Mouse (Mus musculus): ENCODE measurements around the gene Arhgef7.
A peak's percentile ranks its signal among the peaks of the same experiment; 100 is the strongest.

The Arhgef7 gene

GRCm38 (mm10) chr8:11717194-11717593 lies 10.3 kb upstream of the Arhgef7 start:
- no peak for DNase-seq (ENCODE audit: low spot score in 2 of 2)

DNA sequence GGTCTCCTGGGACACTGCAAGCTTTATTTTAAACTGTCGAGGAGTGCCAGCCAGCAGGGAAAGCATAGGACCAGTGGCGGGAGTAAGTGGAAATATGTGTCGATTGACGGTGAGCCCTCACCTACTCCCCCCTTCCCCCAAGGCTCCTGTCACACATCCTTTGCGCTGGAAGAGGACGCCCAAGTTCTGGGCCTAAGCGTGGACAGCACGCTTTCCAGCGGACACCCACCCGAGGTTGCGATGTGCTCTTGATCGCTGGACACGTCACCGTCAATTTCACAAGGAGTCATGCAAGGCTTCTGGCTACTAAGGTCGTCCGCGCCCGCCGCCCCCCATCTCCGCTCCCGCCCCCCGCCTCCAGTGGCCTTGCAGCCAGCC lies 259 bp upstream of the Arhgef7 start:
- DNase-seq (ENCODE audit: low spot score in 2 of 2): no peak

DNA sequence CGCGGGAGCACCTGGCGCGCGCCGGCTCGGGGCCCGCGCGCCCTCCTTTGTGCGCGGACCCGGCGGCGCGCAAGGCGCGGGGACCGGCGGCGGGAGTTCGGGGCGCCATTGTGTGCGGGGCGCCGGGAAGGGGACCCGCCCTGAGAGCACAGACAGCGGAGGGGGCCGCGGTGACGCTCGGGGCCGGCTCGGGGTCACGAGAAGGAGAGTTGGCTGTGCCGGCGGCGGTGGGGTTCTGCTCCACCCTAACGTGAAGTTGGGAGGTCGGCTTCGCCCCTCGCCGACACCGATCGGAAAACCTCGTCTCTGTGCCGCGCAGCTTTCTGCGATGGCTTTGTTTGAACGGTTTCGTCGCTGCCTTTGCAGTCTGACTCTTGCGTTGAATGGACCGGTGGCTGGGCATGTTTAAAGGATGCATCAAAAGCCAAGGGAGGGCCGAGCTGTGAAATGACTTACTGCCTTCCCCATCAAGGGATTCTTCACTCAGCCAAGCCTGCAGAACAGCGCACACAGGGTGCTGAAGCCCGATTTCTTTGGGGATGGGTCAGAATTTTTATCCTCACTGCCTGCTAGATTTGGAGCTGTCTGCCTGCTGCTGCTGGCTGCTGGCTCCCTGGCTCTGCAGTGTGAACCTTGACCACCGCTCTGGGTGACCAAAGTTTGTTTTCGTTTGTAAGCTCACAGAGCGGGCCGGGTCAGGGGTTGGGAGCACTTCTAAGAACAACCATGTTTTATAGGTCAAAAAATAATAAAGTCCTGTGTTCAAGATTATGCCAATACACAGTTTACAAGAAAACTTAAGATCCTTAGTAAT lies 1.2 kb downstream of the Arhgef7 start:
- no peak for DNase-seq (ENCODE audit: low spot score in 2 of 2)

DNA sequence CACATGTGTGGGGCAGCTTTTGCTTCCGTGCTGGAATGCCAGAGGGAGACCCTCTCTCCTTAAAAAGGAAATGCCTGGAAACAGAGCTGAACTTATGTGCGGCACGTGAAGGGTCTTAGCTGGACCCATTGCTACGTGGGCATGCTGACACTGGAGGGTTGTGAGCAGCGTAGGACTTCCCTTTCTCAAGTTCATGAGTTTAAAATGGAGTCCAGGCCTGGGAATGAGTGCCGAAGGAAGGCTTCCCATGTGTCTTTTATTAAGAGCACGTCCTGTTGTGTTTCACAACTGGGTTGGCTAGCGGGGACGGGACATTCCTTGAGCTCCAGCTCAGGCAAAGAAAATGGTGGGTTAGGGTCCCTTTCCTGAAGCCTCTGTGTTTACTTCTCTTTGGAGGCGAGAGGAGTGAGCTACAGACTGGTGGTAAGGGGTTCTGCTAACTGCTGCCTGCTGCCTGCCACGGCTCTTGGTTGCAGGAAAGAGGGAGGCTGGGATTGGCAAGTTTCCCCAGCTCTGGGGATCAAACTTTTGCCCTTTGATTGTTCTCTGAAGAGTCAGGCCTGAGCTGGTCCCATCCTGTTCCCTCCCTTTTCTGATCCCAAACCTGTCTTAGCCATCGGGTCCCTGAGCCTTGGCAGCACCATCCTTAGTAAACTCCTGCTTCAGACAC lies 2.9 kb downstream of the Arhgef7 start:
- no peak for DNase-seq (ENCODE audit: low spot score in 2 of 2)

- no peak for DNase-seq (ENCODE audit: low spot score in 2 of 2)
Measured at GRCm38 (mm10) chr8:11735672-11736235, 8.2 kb downstream of the Arhgef7 start.

DNA sequence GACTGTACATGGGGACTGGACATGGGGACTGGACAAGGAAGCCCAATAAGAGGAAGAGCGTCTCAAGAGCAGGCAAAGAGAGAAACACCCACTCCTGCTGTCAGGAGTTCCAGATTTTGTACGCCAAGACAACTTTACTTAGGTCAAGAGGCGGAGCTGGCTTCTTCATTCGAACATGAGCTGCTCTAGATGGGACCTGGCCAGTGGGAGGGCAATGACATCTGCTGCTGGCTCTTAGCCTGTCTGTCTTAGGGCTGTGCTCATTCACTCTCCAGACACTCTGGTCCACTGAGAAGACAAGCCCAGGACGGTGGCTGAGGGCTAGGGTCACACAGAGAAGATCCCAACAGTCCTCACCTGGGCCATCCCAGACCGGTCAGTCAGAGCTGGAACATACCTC lies 9.6 kb downstream of the Arhgef7 start:
- no peak for DNase-seq (ENCODE audit: low spot score in 2 of 2)

- no peak for DNase-seq (ENCODE audit: low spot score in 2 of 2)
Measured at GRCm38 (mm10) chr8:11739082-11739481, 11.6 kb downstream of the Arhgef7 start.

- DNase-seq (ENCODE audit: low spot score in 2 of 2): no peak
Measured at GRCm38 (mm10) chr8:11740857-11741256, 13.3 kb downstream of the Arhgef7 start.

DNA sequence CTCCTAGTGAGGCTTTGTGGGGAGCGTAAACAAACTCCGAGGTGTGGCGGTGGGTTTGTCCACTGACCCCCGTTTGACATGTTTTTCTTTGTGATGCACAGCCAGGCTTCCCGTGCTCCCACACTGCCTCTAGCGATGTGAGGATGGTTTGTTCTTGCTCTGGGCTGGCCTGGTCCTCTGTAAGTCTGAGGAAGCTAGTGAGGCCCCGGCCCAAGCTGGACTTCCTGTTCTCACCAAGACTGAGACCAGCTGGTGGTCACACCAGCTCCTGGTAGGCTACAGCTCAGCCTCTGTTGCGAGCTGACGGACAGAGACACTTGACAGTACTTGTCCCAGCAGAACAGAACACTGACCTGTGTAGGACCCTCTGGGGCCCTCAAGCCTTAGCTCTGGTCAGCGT lies 16.1 kb downstream of the Arhgef7 start:
- no peak for DNase-seq (ENCODE audit: low spot score in 2 of 2)

DNA sequence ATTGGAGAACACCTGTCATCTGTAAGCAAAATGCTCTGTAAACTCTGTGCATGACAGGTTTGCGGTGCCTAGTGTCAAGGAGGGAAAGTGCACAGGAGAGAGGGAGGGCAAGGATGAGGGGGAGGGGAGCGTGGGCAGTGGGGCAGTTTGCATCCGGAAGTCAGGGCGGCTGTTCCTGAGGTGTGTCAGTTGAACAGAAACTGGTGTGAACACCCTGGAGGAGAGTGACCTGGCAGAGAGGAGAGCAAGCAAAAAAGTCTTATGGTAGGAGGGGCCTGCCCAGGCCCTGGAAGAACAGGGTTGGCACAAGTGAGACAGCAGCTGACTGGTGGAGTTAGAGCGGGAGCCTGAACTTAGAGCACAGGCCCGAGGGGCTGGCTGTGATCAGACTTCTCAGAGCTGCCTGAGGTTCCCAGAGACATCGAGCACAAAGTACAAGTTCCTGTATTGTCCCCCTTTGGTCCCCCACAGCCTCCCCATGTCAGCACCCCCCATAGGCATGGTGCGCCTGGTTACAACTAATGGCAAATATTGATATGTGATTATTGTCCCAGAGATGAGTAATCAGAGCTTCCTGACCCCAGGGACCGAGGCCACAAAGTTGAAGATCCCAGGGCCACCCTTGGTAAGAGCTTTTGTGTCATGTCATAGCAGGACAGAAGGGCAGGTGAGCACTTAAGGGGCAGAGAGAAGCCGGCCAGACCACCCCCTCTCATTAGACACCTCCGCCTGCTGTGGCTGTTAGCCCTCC lies 19.5 kb downstream of the Arhgef7 start:
- no peak for DNase-seq (ENCODE audit: low spot score in 2 of 2)

- no peak for DNase-seq (ENCODE audit: low spot score in 2 of 2)
Measured at GRCm38 (mm10) chr8:11749472-11749871, 22.0 kb downstream of the Arhgef7 start.

- DNase-seq (ENCODE audit: low spot score in 2 of 2): no peak
Measured at GRCm38 (mm10) chr8:11752338-11752737, 24.8 kb downstream of the Arhgef7 start.

GRCm38 (mm10) chr8:11753155-11753941 lies 25.8 kb downstream of the Arhgef7 start:
- DNase-seq (ENCODE audit: low spot score in 2 of 2): no peak

DNA sequence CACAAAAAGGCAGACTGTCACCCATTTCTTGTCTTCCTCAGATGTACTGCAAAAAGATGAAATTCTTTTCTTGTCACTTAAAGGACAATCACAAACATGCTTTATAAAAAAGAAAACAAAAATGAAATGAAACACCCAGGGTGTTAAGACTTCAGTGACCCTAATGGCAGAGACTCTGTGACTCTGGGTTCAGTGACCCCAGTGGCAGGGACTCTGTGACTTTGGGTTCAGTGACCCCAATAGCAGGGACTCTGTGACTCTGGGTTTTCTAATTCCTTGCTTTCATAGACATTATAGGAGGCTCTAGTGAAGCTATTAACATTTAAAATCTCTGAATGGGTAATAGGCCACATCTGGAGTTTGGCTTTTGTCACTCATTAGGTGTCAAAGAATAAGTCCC lies 27.2 kb downstream of the Arhgef7 start:
- no peak for DNase-seq (ENCODE audit: low spot score in 2 of 2)

DNA sequence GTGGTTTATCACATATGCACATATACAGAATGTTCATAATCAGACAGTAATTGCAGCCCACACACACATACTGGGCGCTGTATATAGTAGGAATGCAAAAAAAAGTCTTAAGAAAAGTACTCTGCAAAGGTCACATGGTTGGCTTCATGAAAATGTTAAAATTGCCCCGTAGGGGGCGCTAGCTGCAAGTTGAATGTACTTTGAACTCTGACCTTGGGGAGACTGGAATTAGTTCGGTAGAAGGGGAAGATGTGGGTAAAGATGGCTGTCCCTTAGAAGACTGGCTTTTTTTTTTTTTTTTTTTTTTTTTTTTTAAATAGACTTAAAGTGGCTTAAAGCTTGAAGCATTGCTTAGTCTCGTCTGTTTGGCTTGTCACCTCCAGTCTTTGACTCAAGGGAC lies 28.4 kb downstream of the Arhgef7 start:
- peak; percentile 62 to 78 for DNase-seq (ENCODE audit: low spot score in 2 of 2)

GRCm38 (mm10) chr8:11757568-11758481 lies 30.3 kb downstream of the Arhgef7 start:
- DNase-seq (ENCODE audit: low spot score in 2 of 2): peak; percentile 90 to 91

DNA sequence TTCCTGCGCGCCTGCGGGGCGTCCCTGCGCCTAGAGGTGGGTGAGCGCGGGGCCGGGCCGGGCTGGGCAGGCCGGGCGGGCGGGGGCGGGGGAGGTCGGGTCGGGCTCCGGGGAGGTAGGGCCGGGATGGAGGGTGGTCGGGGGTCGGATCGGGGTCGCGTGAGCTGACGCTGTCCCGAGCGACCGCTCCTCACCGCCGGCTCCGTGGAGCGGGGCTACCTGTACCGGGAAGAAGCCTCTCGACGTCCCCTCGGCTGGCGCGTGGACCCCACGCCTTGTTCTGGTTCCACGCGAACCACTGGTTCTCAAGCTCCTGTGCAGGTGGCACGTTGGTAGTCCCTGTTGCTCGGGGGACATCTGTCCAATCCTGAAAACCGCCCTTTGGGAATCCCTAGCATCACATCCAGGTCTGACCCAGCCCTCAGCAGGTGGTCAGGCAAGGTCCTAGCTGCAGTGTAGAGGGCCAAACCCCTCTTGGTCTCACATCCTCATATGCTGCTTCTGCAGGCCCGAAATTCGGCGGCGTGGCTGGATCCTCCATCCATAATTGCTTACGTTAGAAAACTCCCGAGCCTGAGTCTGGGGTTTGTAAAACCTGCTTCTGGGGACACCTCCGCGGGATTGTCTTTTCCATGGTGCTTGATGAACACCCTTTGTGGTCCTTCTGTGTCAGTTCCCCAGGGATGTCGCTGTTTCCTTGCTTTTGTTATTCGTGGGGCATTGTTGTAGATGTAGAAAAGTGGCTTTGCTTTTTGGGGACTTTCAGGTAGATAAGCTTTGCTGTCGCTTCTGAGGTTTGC lies 31.2 kb downstream of the Arhgef7 start:
- DNase-seq (ENCODE audit: low spot score in 2 of 2): peak; percentile 3 to 8

DNA sequence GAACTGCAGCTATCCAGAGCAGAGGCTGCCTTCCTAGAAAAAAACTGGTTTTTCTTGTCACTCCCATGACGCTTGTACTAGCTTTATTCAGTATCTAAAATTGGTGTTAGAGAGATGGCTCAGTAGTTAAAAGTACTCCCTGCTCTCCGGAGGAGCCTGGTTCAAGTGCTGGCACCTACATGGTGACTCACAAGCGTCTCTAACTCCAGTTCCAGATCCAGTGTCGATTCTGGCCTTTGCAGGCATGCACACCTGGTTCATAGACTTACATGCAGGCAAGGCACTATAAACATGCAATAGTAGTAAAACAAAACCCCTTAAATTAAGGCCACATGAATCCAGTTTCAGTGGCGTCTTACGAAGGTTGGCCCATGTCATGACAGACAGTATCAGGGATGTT lies 34.0 kb downstream of the Arhgef7 start:
- no peak for DNase-seq (ENCODE audit: low spot score in 2 of 2)

DNA sequence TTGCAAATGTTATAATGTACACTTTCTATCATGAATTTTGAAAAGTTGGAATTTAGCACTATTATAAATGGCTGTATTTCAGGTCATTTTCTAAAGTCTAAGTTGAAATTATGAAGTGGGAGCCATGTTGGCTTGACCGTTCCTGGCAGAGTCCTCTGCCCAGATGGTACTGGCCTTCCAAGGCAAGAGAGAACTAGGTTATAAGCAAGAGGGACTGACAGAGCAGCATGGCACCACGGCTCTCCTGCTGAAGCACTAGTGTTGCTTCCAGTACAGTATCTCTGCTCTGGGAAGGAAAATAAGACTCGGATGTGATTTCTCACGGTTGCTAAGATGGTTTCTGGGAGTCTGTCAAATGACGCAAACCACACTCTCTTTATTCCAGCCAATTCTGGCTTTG lies 34.5 kb downstream of the Arhgef7 start:
- DNase-seq (ENCODE audit: low spot score in 2 of 2): no peak

DNA sequence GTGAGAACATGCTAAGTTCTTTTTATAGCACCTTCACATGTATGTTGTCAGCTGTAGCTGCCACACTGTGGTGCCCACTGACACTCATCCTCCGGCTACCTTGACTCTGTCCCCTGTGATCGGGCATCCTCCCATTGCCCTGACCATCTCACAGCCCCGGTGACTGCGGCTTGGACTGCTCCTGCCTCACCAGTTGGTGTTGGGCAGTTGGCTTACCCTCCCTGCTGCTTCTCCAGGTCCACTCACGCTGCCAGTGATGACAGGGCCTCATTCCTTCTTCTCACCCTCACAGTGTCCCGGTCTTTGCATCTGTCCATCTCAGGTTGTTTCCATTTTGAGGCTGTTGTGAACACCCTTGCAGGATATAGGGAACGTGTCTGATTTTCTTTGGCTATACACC lies 35.3 kb downstream of the Arhgef7 start:
- no peak for DNase-seq (ENCODE audit: low spot score in 2 of 2)
